ENCODE assay signal across 13 mouse cellular contexts in genomic region chr19:37523280-37524062, GRCm38 (mm10). TPM values are rescaled to one million over a fixed set of nuclear protein-coding genes. Genes with fewer than 3 reads are reported as not detected.
DNase-seq lines count a peak whose midpoint lies in the region; ATAC-seq lines count a peak whose summit lies in the region.
"Had no signal": no experiment of that assay in that cellular context is flagged by ENCODE, and none has a peak within 500 bp of the region (broad histone marks: within the 10 kb centered on the region; RNA-seq: fewer than 3 reads in every experiment).

No protein-coding gene starts in this region.

- ATAC-seq in heart, embryonic 16.5 days (replicated peaks; ENCODE audit: extremely low read depth, insufficient read depth, low FRiP score): no peak
- peak; percentile 89 for ATAC-seq in granulocyte monocyte progenitor cell, adult 5-6 weeks (replicated peaks; ENCODE audit: poor library complexity, severe bottlenecking)
- no peak for ATAC-seq in forebrain, embryonic 13.5 days

- H3K27me3 ChIP-seq in heart, embryonic 16.5 days (ENCODE audit: control insufficient read depth, insufficient read depth, low read length): 0 out of 2 replicates have a peak, but pooled peaks cover 3% of the 10 kb centered on the region
- no peaks in the 10 kb centered on the region for H3K27me3 ChIP-seq in forebrain, embryonic 13.5 days

- H3K9me3 ChIP-seq in heart, embryonic 16.5 days (replicated peaks; ENCODE audit: control insufficient read depth, low read length): no peaks in the 10 kb centered on the region
- H3K9me3 ChIP-seq in forebrain, embryonic 13.5 days (replicated peaks): no peaks in the 10 kb centered on the region
- H3K9me3 ChIP-seq: limb, embryonic 10.5 days had no signal

- peaks cover 7% of the 10 kb centered on the region; the same call in 1 of the 2 replicates for H3K4me1 ChIP-seq in heart, embryonic 16.5 days (ENCODE audit: control insufficient read depth, insufficient read depth, low read length)
- H3K4me1 ChIP-seq in forebrain, embryonic 13.5 days: peaks cover 4% of the 10 kb centered on the region; the same call in 1 of the 2 replicates
- H3K4me1 ChIP-seq: limb, embryonic 10.5 days had no signal

- H3K9ac ChIP-seq in heart, embryonic 16.5 days (ENCODE audit: low read length): no peak overlapping the region
- no peak overlapping the region for H3K9ac ChIP-seq in forebrain, embryonic 13.5 days

- 0 out of 2 replicates have a peak overlapping the region, but pooled peaks have one; percentile 7 for H3K4me3 ChIP-seq in heart, embryonic 16.5 days (ENCODE audit: low read length)
- no peak overlapping the region for H3K4me3 ChIP-seq in forebrain, embryonic 13.5 days
- H3K4me3 ChIP-seq: gastrocnemius, adult 2 months; layer of hippocampus, adult 2 months; limb, embryonic 10.5 days had no signal

- H3K4me2 ChIP-seq in heart, embryonic 16.5 days (ENCODE audit: low read depth, low read length): peak overlapping the region; percentile 26; the same call in 1 of the 2 replicates
- H3K4me2 ChIP-seq in forebrain, embryonic 13.5 days: no peak overlapping the region

- WGBS in heart, embryonic 16.5 days: 45% methylated on average over 15 of the region's 15 CpGs
- WGBS in forebrain, embryonic 13.5 days: 83% methylated on average over 15 of the region's 15 CpGs

- H3K36me3 ChIP-seq in heart, embryonic 16.5 days (ENCODE audit: control insufficient read depth, insufficient read depth): no peaks in the 10 kb centered on the region
- H3K36me3 ChIP-seq in forebrain, embryonic 13.5 days (ENCODE audit: poor library complexity, severe bottlenecking): no peaks in the 10 kb centered on the region
- H3K36me3 ChIP-seq: limb, embryonic 10.5 days had no signal

- peak overlapping the region; percentile 16; the same call in 1 of the 2 replicates for H3K27ac ChIP-seq in heart, embryonic 16.5 days (ENCODE audit: low read length)
- H3K27ac ChIP-seq in forebrain, embryonic 13.5 days: no peak overlapping the region
- H3K27ac ChIP-seq: gastrocnemius, adult 2 months; layer of hippocampus, adult 2 months; limb, embryonic 10.5 days had no signal

- no peak for DNase-seq in heart, adult 9 months (ENCODE audit: low spot score in 2 of 2)
- peak; percentile 47 for DNase-seq in CD4-positive, CD25-positive, alpha-beta regulatory T cell, adult 2 months (ENCODE audit: low read depth, low spot score)
- DNase-seq in mesoderm, embryonic 11.5 days (ENCODE audit: low read depth, low spot score): peak; percentile 22
- no peak for DNase-seq in left cerebral cortex, adult 8-10 months (ENCODE audit: low spot score in 2 of 2)
- DNase-seq in ovary, postnatal 14 days (ENCODE audit: low spot score): no peak
- DNase-seq: adrenal gland, adult 2 months; cerebellum, adult 8-10 months; gastrocnemius, adult 2 months had no signal

RNA-seq across cellular contexts. Expression of gene Exoc6, which starts 26.7 kb away (rescaled TPM):
- polyA plus RNA-seq in heart, embryonic 16.5 days (2015; fragmentation: Nextera tagmentation; extraction: Ambion mirVana): 18.7 and 20.5 TPM in 2 replicates
- 36.4 and 44.3 TPM in 2 replicates for total RNA-seq in granulocyte monocyte progenitor cell, adult 5-6 weeks (2014; fragmentation: Nextera tagmentation)
- total RNA-seq in granulocyte monocyte progenitor cell, adult 5-6 weeks (2017): 73.0 and 73.8 TPM in 2 replicates
- polyA plus RNA-seq in forebrain, embryonic 13.5 days (2015; fragmentation: Nextera tagmentation; extraction: Ambion mirVana): 10.5 and 13.6 TPM in 2 replicates
- 10 to 100 TPM; 41.2 to 47.4 (median 44.8) TPM for total RNA-seq in left cerebral cortex, adult 8-10 months (2022)

Comparison
In these comparisons a context has a peak if more than half of its experiments do, and no peak if none do; other contexts are left out.
1. DNase-seq: peak in CD4-positive, CD25-positive, alpha-beta regulatory T cell, adult 2 months (single experiment) and mesoderm, embryonic 11.5 days (single experiment); none in heart, adult 9 months (0 of 2), left cerebral cortex, adult 8-10 months (0 of 2) and ovary, postnatal 14 days (single experiment).